Mouse (Mus musculus) inflammation-experienced regulatory T-cells, adult 6 months (primary cell): ENCODE results near the gene Unc5c. TPM values are rescaled to one million over a fixed set of nuclear protein-coding genes. Genes with fewer than 3 reads are reported as not detected.

Experiments used
- ATAC-seq: one replicate; pipeline ENCODE4 v1.8.0; 2017
- polyA plus RNA-seq, 3 experiments: library from polyadenylated mRNA; unstranded; fragments of 100-300 nt; shearing (Covaris generic); gene quantifications; one replicate each; pipeline ENCODE4 v1.2.1; 2017

The Unc5c gene
- polyA plus RNA-seq, 3 experiments from 2014 or later = not detected

DNA sequence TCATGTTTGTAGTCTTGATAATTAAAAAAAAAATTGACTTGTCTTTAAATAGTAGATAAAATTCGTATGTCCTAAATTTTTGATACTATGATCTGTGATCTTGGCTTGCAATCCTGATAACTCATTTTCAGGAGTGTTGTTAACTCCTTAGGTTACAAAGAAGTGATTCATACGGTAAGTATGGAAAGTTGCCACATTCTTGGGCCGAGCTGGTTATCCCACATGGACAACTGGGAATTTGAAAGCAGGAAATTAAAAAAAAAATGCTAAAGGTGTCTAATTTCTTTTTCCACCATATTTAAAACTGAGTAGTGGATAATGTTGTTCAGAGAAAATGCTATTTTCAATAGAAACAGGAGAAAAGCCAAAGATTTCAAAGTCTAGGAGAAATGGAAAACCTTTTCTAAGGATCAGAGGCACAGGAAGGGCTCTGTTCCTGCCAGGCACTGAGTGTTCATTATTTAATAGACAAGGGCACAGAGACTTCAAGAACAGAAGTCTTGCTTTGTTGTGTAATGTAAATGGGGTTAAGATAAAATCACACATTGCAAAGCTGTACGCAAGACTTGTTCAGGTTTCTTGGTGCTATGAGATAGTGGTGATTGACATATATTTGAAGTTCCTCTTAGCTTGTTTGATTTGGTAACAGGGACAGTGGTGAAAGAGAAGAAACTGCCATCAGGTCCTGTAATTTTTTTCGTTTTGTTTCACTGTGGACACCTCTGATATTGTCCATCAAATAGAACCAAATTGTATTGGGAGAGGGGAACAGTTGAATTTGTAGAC lies 46.4 kb downstream of the Unc5c start:
- ATAC-seq = no peak

- ATAC-seq = no peak
Measured at GRCm38 (mm10) chr3:141528751-141529150, 63.7 kb downstream of the Unc5c start.

DNA sequence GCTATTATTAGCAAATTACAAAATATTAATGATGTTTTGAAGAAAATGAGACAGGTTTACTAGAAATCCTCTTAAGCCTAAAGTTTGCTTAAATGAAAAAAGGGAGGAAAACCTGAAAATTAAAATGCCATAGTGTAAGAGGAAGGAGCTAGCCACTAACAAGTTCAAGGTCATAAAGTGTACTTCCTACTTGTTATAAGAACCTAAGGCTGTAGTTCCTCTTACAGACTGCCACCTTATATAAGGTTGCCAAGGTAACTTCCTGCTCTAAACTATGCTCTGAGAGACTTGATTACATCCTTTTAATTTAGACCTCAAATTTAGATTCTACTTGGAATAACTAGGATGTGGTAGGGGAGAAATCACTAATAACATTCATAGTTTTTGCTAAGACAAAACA lies 64.6 kb downstream of the Unc5c start:
- no peak for ATAC-seq

DNA sequence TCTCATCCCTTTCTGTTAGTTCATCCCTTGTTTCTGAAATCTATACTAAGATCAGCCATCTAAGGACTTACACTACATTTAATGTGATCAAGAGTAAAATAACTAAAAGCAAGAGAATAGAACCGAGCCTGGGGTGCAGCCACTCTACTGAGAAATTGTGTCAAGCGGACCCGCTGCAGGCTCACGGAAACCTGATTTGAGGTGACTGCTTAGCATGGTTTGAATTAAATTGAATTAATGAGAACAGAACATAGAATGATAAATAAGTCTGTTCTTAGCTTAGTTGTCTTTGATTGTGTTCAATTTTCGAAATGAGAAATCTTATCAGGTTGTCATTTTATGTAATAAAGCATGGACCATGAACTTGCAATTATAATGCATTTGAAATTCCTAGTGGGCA lies 68.8 kb downstream of the Unc5c start:
- no peak for ATAC-seq

DNA sequence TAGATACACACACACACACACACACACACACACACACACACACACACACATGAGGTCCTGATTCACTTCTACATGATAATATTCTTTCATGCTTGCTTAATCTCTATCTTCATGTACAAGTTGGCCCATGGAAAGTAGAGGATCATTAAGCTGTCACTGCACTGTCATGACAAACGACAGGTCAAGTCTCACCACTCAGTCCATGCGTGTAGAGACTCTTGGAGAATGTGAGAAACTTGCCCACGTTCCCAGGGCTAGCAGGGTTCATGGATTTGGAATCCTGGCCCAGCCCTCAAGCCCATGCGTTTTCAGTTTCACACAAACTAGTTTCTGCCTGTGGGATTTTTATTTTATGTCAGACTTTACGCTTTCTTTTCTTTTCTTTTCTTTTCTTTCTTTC lies 71.8 kb downstream of the Unc5c start:
- no peak for ATAC-seq

- no peak for ATAC-seq
Measured at GRCm38 (mm10) chr3:141538120-141538519, 73.1 kb downstream of the Unc5c start.

DNA sequence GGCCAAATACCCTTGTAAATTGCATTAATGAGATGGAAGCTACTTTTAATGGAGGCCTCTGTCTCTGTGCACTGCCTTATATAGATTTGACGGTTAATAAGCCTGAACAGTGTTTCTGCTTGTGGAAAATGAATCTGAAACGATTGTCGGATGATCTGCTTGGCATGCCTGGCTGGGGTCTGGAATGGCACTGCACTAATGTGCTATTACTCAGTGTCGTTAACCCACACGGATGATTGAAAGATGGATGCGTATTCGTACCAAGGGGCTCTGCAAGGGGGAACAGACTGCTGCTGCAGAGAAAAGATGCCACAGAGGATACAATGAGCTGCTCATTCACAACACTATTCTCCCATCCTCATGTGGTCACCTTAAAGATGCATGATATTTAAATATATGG lies 75.7 kb downstream of the Unc5c start:
- ATAC-seq = no peak

DNA sequence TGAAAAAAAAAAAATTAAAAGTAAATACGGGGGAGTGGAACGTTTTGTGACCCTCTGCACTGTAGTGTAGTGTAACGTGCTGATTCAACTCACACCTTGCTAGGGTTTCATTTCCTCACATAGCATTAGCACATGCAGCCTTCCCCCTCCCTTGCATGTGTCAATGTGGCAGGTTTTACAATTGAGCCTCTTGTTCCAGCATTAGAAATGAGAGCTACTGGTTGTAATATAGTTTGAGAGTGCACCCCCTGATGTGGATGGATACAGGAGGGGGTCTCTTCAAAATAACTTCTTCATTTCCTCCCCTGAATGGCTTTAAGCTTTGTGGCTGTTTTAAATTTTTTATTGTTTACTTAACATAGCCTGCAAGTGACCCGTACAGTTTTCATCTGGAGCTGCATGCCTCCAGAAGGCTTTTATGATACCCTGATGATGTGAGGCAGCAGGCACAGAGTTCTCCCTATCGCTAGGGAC lies 82.4 kb downstream of the Unc5c start:
- no peak for ATAC-seq

DNA sequence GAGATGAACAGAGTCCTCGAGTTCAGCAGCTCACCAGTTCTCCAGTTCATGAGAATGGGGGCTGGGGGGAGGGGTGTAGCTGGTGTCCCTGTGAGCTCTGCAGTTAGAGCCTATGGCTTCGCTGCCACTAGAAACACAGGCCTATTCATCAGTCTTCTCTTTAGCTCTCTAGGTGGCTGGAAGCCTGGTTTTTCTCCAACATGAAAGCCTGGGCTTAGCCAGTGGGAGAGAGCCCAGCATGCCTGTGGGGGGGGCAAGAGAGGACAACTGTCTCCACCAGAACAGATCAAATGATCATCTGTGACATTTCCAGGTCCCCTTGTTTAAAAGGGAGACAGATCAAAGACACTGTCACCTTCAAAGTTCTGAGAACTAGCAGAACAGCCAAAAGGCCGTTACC lies 84.6 kb downstream of the Unc5c start:
- ATAC-seq = no peak

- ATAC-seq = no peak
Measured at GRCm38 (mm10) chr3:141552960-141553359, 87.9 kb downstream of the Unc5c start.

GRCm38 (mm10) chr3:141557072-141557471 lies 92.1 kb downstream of the Unc5c start:
- ATAC-seq = no peak

DNA sequence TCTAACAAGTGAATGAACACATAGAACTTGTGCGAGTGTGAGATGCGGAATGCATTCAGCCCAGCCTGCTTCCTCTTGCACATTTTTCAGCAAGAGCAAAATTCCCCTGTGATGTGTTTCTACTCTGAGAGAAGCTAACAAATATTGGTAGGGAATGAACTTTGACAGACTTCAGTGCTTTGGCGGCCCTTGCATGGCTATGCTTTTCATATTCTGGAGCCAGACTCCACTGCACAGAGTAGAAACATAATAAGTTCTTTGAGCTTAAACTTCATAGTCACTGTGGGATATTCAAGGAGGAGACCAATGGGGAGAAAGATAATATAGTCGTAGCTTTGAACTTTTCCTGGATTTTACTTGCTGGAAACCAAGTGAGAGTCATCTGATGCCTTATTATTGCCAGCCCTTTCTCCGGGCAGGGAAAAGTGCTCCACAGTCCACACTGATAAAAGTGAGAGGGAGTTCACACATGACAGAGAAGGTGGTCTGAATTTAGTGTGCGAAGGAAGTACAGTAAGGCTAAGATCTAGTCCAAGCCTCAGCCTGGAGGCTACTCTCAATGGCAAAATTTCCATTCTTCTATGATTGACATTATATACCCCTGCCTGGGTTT lies 110.2 kb downstream of the Unc5c start:
- no peak for ATAC-seq

- ATAC-seq = no peak
Measured at GRCm38 (mm10) chr3:141577382-141577781, 112.4 kb downstream of the Unc5c start.

- ATAC-seq = no peak
Measured at GRCm38 (mm10) chr3:141581190-141581891, 116.3 kb downstream of the Unc5c start.

DNA sequence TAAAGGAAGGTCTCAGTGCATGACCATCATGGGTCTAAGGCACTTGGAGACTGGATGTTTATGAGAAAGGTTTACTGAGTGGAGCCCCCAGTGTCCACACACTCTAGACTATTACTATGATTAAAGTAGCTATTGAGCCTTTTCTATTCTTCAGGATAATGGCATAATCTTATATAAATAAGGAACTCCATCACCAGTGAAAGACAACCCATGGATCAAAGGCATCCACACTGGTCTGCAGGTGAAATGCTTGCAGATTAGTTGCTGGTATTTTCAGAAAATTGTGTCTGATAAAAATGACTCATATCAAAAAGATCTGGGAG lies 116.8 kb downstream of the Unc5c start:
- no peak for ATAC-seq

GRCm38 (mm10) chr3:141583180-141583579 lies 118.2 kb downstream of the Unc5c start:
- ATAC-seq = no peak

GRCm38 (mm10) chr3:141589392-141590012 lies 124.5 kb downstream of the Unc5c start:
- ATAC-seq = no peak

DNA sequence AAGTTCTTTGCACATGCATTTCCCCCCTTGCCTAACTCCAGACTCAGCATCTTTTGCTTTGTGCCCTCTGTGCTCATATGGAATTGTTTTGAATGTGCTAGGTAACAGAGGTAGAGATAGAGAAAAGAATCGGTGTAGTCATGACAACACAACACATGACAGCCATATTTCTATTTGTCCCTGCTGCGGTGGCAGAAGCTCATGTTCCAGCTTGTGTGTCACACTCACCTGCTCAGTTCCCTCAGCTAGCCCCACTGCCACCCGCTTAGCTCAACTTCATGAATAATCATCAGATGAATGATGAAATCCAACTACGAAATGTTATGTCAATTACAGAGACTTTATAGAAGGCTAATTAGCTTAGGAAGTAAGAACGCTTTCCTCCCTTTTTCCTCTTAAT lies 128.2 kb downstream of the Unc5c start:
- ATAC-seq = no peak

DNA sequence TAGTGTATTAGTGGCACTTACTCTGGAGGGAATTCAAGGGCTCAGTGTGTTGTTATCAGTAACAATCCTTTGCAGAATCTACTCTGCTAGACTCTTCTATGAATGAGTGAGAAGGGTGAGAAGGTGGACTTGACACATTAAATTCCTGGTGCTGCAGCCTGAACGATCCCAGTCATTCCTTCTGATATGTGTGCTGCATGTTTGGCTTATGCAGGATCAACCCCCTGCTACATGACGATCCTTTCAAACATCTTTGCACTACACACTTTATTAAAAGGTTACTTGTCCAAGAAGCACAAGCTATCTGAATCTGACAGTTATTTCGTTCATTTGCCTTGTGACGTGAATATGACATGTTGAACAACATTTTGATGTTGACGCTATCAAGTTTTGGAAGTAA lies 129.1 kb downstream of the Unc5c start:
- no peak for ATAC-seq

GRCm38 (mm10) chr3:141595073-141595472 lies 130.1 kb downstream of the Unc5c start:
- ATAC-seq = no peak

DNA sequence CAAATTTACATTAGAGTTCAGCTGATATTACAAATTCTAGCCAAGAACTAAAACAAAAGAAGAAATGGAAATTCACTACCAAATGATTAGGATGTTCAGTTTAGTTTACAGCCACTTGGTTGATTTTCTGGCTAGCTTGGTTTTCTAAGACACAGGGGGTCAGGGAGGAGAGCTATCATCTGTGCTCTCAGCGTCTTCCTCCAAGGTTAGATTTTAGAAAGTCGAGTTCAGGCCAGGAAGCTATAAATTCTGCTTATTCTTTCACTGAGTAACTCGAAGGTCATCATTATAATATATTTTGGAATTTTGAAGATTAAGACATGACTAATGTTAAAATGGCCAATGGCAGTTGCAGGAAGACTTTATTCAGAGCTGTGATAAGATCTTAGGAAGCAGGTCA lies 131.4 kb downstream of the Unc5c start:
- no peak for ATAC-seq

- no peak for ATAC-seq
Measured at GRCm38 (mm10) chr3:141596881-141597280, 131.9 kb downstream of the Unc5c start.

DNA sequence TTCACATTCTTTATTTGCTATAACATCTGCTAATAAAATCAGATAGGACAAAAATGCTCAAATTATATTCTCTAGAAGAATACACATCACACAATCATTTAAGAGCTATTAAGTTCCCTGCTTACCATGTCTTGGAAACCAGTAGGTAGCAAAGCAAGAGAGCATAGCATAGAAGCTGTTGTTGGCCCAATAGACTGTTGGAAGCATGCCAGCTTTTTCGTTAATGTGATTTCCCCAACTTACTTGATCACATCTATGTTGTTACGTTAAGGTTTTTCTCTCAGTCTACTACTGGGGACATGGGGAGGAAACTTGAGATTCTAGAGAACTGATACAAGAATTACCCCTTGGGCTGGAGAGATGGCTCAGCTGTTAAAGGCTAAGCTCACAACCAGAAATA lies 133.0 kb downstream of the Unc5c start:
- ATAC-seq = no peak
